Mouse (Mus musculus) liver, adult 2 months (tissue): ENCODE data around the gene Acadl.
A peak's percentile ranks its signal among the peaks of the same experiment; 100 is the strongest.

ENCODE experiments used
- CTCF ChIP-seq: fragments of 200-500 bp; IDR thresholded peaks from 2 replicates; pipeline ENCODE4 v1.5.1; 2011; ENCODE audit warnings: low read depth, low read length, control low read depth
- POLR2A ChIP-seq: fragments of 200-500 bp; IDR thresholded peaks from 2 replicates; pipeline ENCODE4 v1.6.1; 2011; ENCODE audit warnings: low read length, control low read depth; ENCODE audit not compliant: insufficient read depth; ENCODE audit errors: extremely low read depth

DNA sequence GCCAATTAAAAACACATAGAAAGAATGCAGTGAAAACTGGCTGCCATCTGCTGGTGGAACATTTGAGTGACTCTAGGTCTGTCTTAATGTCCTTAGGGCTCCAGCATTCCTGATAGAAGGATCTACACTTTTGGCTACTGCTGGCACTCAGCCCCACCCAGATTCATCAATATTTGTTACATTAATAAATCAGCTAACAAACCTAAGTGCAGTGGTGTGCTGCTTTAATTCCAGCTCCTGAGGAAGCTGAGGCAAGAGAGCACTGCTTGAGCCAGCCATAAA is 32.7 kb upstream of the Acadl start:
- peak; percentile 52 for TF ChIP-seq CTCF
- TF ChIP-seq POLR2A: no peak
